Mouse (Mus musculus): ENCODE measurements around the gene Caskin2. TPM values are rescaled to one million over a fixed set of nuclear protein-coding genes. Genes with fewer than 3 reads are reported as not detected.

Gene Caskin2
- total RNA-seq, 1 experiment from 2014 or later, result 5.8 TPM

DNA sequence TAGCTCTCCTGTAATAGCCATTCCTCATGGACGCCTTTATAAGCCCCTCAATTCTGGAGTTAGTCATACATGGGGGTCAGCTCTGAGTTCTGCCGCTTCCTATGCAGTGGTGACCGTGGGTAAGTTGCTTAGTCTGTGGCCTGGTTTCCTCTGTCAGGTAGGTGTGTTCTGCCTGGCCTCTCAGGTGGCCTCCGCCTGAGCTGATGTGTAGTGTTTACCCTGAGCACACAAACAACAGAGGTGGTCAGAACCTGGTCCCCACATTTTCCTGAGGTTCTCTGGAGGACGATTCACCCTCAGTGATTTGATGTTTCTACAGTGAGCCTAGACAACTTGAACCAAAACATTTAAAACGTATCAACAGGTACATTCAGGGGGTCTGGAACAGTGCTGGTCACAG is 18.6 kb upstream of the Caskin2 start:
- no peak for ATAC-seq (replicated peaks; ENCODE audit: low read depth, poor library complexity, severe bottlenecking)

DNA sequence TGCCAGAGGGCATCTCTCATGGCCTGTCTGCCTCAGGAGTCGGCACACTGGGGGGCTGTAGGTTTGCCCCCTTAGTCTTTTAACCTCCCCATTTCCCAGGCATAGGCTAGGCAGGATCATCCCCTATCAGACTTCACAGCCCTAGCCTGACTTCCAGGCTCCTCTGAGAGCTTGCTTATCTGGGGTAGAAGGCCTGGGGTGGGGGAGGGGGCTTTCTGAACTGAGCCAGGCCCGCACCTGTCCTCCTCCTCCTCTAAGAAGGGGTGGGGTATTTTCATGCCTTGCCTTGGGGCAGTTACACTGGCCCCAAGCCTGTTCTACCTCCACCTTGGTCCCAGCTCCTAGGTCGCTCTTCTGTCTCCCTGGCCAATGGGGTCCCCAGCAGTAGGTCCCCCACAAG is 18.1 kb upstream of the Caskin2 start:
- no peak for ATAC-seq (replicated peaks; ENCODE audit: low read depth, poor library complexity, severe bottlenecking)

DNA sequence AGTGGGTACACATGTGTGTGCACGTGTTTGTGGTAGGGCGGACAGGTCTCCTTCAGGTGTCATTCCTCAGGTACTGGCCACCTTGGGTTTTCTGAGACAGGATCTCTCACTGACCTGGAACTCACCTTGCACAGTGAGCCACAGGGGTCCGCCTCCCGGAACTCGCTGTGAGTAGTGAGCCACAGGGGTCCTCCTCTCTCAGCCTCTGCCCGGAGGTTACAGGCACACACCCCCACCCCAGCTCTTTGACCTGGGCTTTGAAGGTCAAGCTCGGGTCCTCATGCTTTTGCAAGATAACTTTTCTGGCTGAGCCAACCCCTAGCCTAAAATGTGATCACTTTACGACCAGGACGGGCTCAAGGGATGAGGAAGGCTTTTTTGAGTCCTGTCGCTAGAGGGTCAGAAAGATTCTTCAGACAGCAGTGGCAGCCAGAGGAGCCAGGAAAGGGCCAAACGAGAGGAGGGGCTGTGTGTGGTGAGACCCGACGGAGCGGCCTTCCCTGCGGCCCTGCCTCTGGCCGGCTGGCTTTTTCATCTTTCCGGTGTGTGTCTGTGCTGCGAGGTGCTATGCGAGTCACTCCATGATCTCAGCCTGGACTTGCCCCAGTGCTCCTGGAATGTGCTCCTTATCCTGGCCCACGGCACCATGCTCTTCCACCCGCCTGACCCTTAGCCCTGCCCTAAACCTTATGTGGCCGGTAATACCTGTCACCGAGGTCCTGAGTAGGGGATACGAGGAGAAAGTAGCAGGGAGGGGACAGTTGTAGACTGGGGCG is 17.3 kb upstream of the Caskin2 start:
- no peak for ATAC-seq (replicated peaks; ENCODE audit: low read depth, poor library complexity, severe bottlenecking)

DNA sequence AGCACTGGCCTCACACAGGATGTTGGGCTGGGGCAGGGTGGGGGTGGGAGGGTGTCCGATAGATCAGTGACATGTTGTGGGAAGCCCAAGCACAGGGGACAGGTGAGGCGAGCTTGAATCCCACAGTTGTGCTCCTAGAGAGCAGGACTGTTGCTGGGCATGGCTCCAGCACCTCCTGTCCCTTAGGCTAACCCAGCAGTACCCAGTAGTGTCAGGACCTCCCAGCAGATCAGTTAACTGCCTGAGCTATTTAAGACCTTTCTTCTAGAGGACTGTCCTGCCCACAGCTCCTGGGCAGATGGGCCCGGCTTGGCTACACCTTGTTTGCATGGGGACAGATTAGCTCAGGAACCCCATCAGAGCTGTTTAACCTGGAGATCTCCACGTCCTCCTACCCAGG is 15.6 kb upstream of the Caskin2 start:
- ATAC-seq (replicated peaks; ENCODE audit: low read depth, poor library complexity, severe bottlenecking), result no peak

DNA sequence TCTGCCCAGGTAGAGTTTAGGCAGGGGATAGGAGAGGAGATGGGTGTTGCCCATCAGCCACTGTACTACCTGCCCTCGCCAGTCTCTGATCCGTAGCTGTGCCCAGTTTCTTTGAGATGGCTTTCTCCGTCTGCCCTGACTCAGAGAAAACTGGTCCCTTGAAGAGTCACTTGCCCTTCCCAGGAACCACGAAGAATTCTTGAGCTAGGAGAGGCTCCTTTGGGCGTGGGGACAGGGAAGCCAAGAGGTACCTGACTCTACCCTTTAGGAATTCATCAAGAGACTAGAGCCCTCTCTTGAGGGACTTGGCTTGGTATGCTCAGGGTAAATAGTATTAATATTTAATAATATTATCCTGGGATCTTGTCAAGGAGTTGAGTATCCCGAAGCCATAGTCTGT is 14.2 kb upstream of the Caskin2 start:
- no peak for ATAC-seq (replicated peaks; ENCODE audit: low read depth, poor library complexity, severe bottlenecking)

DNA sequence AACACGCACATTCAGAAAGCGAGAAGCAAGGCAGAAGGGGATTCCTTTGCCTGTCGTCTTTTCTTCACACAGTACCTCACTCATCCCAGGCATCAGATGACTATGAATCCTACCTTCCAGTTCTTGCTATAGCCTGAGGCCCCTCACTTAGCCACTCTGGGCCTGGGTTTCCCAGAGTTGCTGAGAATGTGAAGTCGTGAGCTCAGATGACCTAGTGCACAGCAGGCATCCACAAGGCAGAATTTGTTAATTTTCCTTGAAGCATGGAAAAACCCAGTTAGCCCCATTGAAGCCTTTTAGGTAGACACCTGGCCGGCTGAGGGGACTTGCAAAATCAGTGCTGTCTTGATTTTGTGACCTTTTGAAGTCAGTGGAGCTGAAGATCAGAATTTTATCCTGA is 13.0 kb upstream of the Caskin2 start:
- no peak for ATAC-seq (replicated peaks; ENCODE audit: low read depth, poor library complexity, severe bottlenecking)

DNA sequence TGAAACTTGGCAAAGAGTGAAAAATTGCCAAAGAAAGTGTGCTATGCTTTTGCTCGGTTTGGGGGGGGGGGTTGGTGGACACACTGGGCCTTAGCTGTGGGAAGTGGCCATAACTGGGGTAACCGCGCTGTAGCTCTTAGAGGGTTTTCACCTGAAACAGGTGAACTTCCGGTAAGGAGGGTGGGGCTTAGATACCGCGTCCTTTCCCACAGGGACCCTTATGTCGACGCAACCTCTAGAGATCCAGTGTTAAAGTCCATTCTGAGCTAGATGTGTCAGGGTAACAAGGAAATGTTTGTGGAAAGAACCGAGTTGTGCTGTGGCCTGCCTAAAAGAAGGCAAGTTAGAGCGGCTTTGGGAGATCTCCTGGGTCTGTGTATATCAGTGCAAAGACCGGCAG is 11.4 kb upstream of the Caskin2 start:
- no peak for ATAC-seq (replicated peaks; ENCODE audit: low read depth, poor library complexity, severe bottlenecking)

DNA sequence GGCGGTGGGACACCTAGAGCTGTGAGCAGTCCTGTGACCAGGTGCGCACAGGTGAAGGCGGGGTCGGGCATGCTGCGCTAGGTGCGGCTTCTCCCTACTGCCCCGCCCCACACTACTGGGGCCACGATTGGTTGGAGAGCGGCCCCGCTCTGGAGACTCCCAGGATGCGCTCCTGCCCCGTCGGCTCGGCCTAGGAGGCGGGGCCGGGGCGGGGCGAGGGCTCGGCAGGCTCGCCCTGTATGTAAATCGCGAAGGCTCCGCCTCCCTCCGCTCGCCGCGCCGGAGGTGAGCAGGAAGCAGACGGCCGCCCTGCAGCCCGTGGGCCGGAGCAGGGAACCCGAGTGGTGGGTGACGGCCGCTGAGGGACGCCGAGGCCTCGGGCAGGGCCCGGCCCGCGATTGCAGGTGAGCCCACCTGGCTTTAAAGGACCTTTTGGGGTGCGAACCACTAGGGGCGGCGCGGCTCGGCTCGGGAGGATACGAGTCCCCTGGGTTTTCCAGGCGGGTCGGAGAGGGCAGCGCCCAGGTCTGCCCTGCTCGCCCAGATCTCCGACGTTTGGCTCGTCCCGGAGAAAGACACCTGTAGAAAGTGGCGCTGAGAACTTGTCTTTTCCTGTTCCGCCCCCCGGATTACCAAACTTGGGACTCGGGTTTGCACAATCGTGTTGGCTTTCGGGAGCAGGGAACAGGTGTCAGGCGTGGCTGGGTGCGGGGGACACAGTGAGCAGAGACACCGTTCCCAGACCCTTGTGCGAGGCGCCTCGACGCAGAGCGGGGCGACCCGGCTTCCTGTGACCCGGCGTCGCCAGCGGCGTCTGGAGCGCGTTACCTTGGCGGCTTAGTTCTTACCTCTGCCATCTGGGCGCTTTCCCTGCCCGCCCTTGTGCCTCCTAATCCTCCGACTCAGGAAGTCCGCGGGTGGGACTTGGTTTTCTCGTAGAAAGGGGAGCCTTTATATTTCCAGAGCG is 10.6 kb upstream of the Caskin2 start, which contains the start of gene Llgl2:
Gene Llgl2 (plus strand): TSS at position 276 of the 967 bp plus-strand sequence.
- peak; percentile 91 for ATAC-seq (replicated peaks; ENCODE audit: low read depth, poor library complexity, severe bottlenecking)

DNA sequence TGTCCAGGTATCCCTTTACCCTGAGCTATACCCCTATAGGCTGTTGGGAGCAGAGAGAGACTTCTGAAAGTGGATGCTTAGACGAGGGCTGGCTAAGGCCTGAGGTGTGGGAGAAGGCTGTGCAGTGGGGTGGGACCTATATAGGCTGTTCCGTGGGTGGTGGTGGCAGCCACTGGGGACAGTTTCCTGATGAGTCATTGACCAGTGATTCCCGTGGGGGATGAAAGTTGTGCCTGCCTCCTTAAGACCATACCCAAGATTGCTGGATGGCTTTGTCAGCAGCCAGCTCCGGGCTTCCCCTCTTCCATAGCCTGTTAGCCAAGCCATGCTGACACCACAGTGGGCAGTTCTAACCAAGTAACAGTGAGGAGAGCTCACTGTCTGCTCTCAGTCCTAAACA is 7.6 kb upstream of the Caskin2 start:
- ATAC-seq (replicated peaks; ENCODE audit: low read depth, poor library complexity, severe bottlenecking), result no peak

DNA sequence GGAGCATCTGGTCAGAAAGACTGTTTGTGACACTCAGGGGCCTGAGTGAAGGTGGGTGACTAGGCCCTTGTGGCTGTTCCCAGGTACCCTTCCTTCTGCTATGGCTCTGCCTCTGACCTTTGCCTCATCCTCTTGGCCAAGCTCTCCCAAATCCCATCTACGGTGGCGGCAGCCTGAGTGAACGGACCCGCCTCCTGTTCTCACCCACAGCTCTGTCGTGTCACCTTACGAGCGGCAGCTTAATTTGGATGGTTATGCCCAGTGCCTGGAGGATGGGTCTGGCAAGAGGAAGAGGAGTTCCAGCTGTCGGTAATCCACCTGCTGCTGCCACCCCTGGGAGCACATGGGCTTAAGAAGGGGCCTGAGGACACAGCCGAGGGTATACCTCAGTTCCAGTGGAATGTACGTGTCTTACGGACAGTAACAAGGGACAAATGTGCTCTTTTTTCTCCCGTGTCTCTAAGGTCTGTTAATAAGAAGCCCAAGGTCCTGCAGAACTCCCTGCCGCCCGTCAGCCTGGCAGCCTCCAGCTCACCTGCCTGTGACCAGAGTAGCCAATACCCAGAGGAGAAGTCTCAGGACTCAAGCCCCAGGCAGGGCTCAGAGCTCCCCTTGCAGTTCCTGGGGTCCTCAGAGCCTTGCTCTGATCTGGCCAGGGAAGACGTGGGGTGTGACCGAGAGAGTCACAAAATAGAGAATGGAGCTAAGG is 6.6 kb upstream of the Caskin2 start:
- ATAC-seq (replicated peaks; ENCODE audit: low read depth, poor library complexity, severe bottlenecking), result no peak

DNA sequence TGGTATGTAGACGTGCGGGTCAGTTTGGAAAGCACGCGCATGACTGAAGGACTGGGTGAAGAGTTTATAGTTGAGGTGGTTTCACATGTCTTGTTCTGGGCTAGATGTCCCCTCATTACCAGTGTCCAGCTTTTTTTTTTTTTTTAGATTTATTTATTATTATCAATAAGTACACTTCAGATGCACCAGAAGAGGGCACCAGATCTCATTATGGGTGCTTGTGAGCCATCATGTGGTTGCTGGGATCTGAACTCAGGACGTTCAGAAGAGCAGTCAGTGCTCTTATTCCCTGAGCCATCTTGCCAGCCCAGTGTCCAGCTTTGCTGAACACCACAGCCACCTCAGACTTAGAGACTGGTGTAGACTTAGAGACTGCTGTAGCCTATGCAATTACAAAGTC is 3.9 kb upstream of the Caskin2 start:
- no peak for ATAC-seq (replicated peaks; ENCODE audit: low read depth, poor library complexity, severe bottlenecking)

DNA sequence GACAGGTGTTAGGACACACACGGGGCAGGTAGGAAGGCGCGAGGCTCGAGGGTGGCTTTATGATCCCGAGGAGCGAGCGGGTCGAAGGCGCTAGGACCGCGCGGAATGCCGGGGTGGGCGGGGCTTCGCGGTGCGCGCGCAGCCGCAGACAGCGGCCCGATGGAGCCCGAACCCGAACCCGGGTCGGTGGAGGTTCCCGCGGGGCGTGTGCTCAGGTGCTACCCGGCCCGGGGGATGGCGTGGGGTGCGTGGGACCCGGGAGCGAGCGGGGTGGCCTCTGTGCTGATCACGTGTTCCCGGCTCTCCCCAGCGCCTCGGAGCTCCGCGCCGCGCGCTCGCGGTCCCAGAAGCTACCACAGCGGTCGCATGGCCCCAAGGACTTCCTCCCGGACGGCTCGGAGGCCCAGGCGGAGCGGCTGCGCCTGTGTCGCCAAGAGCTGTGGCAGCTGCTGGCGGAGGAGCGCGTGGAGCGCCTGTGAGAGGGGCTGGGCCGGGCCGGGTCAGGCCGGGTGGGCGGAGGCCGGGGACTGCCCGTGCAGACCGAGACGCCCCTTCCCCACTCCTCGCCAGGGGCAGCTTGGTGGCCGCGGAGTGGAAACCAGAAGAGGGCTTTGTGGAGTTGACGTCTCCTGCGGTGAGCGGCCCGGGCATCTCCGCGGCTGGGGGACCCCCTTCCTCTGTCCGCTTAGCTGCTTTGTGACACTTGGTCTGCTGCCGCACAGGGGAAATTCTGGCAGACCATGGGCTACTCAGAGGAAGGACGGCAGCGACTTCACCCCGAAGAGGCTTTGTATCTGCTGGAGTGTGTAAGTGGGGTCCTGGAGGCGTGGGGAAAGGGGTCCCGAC is 1.4 kb upstream of the Caskin2 start, which contains the start of gene Tsen54:
Gene Tsen54 (plus strand): TSS at position 120 of the 846 bp plus-strand sequence.
- peak; percentile 33 for ATAC-seq (replicated peaks; ENCODE audit: low read depth, poor library complexity, severe bottlenecking)

DNA sequence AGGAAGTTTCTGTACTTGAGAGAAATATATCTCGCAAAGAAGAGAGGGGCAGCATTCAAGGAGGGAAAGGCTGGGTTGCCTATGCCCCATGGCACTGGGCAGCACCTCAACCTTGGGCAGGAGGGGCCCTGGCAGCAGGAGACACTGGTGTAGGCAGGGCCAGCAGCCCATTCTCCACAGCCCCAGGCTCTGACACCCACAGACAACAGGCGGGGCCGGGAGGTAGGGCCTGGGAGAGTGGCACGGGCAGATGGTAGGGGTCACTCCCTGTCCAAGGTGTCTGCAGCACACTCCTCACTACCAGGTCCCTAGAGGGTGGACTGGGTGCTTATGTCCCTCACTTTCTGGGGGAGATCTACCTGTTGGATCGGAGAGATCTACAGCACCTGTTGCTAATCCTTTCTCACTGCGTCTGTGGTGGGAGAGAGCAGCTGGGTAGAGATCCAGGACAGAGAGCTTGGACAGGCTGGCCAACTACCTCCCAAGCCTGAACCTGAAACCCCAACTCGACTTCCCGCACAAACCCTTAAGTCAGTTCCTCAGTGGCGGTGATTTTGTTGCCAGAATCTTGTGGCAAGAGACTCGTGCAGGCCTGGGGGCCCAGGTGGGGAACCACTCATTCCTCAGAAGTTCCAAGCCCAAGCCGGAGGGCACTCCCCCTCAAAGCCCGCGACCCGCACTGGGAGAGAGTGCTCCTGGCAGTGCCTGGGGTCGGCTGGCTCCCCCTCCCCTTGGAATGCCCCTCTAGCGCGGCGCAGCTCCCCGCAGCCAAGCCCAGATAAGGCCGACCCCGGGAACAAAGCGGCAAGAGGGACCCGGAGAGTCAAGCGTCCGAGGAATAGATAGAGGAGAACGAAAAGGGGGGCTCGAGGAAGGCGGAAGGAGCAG is 662 bp downstream of the Caskin2 start:
- 0 out of 2 replicates have a peak, but pooled peaks have one; percentile 4 for ATAC-seq (replicated peaks; ENCODE audit: low read depth, poor library complexity, severe bottlenecking)

DNA sequence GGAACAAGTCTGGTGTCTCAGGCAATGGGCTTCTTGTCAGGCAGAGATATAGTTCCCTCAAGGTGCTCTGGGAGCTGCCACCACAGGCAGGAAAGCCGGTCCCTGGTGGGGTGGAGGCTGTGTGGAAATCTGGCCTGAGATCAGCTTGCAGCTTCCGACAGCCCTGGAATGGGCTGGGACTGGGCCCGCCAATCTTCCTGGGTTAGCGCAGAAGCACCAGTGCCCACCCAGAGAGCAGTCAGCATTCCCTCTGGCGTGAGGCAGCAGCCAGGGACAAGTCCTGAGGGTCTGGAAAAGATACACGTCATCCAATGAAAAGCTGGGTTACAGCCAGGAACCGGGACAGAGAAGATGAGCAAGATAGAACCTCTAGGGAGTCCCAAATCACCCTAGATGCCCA is 1.3 kb downstream of the Caskin2 start:
- ATAC-seq (replicated peaks; ENCODE audit: low read depth, poor library complexity, severe bottlenecking), result no peak

DNA sequence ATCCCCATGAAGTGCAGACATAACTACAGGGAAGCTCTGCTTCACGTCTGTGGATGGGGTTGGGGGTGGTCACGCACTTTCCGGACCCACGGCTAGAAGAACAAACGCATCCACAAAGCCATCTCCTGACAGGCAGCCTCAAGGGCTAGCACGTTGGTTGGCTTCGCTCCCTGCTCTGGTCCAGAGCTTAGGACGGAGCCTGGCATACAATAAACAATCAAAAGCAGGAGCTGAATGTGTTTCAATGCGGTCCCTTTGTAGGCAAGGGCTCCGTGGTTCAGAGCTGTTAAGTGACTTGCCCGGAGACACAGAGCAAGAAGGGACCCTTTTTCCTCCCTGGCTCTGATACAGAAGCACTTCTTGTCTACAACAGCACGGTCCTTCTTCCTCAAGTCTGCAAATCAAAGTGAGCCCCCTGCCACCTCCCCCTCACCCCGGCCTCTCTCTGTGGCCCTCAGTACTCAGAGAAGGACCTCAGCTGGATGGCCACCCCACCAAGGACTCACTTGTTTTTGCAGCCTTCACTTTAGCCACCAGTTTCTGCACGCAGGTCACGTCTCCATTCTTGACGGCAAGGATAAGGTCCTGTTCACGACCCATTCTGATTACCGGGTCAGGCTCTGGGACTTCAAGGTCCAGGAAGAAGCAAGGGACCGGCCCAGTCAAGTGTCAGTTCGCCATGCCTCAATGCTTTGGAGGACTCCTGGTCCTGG is 1.9 kb downstream of the Caskin2 start:
- no peak for ATAC-seq (replicated peaks; ENCODE audit: low read depth, poor library complexity, severe bottlenecking)

DNA sequence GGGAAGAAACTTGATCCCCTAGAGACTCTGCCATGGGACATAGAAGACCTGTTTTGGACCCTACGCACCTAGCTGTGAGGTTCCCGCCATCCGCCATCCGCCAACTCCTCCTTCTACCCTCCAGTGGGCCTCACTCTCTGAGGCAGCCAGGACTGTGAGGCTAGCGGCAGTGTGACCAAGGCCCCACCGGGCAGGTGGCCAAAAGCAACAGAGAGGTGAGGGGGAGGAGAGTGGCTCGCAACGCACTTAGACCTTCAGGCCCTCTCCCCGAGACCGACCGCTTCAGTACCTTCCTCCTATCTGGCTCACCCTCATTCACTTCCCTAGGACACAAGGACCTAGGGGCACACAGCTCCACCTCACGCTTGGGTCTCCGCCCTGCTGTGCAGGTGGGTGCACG is 3.1 kb downstream of the Caskin2 start:
- ATAC-seq (replicated peaks; ENCODE audit: low read depth, poor library complexity, severe bottlenecking), result no peak

DNA sequence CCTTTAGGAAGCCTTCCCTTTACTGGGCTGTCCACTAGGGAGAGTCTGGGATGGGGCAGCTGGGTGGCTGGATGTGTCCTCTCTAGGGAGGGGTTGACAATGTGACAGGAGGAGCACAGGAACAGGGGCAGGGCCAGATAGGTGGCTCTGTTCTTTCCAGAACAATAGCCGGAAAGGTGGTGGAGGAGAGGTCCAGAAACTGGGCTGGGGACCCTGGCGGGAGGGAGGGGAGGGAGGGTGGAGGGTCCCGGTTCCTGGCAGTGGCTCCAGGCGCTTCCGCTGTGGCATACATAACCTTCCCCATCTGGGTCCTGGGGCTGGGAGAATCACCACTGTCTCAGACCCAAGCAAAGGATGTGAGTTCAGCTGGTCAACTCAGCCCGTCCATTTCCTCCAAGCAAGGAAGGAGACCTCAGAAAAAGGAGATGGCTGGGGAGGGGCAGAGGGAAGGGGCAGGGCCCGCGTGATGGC is 4.1 kb downstream of the Caskin2 start:
- ATAC-seq (replicated peaks; ENCODE audit: low read depth, poor library complexity, severe bottlenecking), result no peak
